Mouse (Mus musculus): Measurements from ENCODE around the gene Ltbp1. TPM values are rescaled to one million over a fixed set of nuclear protein-coding genes. Genes with fewer than 3 reads are reported as not detected.

Gene Ltbp1
- total and polyA plus RNA-seq, 3 experiments = 2.3 to 6.4 (median 2.5) TPM

GRCm38 (mm10) chr17:75088232-75088631 lies 82.9 kb downstream of the Ltbp1 start:
- peaks cover 0 to 17% of the 10 kb centered on the region in 2 experiments; a peak in 2 of 4 replicates for H3K4me1 ChIP-seq (ENCODE audit: control insufficient read depth in 1 of 2, insufficient read depth in 2 of 2)
- dilution Hi-C loops (cut with MboI; ENCODE audit: extremely low pct_ligation_motif_present, extremely low pct_unique_long_range_greater_than_20kb, low sequenced_read_pairs) = no loop called here

GRCm38 (mm10) chr17:75088727-75089126 lies 83.4 kb downstream of the Ltbp1 start:
- Histone ChIP-seq H3K9me3 (replicated peaks; ENCODE audit: low read length) (no peaks in the 10 kb centered on the region), H3K4me3 (replicated peaks in 1 of 3; ENCODE audit: low read depth in 2 of 3, low read length in 2 of 3, poor library complexity in 1 of 3) (no peak overlapping the region), H3K9ac (ENCODE audit: insufficient read depth, low read depth) (no peak overlapping the region), H3K4me1 (ENCODE audit: control insufficient read depth in 1 of 2, insufficient read depth in 2 of 2) (peaks cover 0 to 17% of the 10 kb centered on the region in 2 experiments; a peak in 2 of 4 replicates), H3K27me3 (replicated peaks) (no peaks in the 10 kb centered on the region), H3K79me2 (replicated peaks; ENCODE audit: control insufficient read depth, extremely low read depth, insufficient read depth, poor library complexity, severe bottlenecking) (no peaks in the 10 kb centered on the region), H3K4me2 (ENCODE audit: insufficient read depth, low read depth, poor library complexity, severe bottlenecking) (peak overlapping the region; percentile 36; the same call in 1 of the 2 replicates), H3K27ac (ENCODE audit: insufficient read depth, low read depth) (no peak overlapping the region), H3K36me3 (replicated peaks in 1 of 2; ENCODE audit: control insufficient read depth in 1 of 2, insufficient read depth in 1 of 2, low read length in 1 of 2) (no peaks in the 10 kb centered on the region)
- TF ChIP-seq POLR2A (IDR thresholded peaks at IDR 0.05; ENCODE audit: low read depth, low read length) (no peak), NRF1 (IDR thresholded peaks at IDR 0.05; ENCODE audit: low read depth, low read length) (no peak), BHLHE40 (IDR thresholded peaks at IDR 0.05; ENCODE audit: low read depth, low read length) (no peak), RAD21 (IDR thresholded peaks at IDR 0.05; ENCODE audit: low read depth, low read length) (peak; percentile 48), CTCF (conservative IDR thresholded peaks at IDR 0.05 in 1 of 2, IDR thresholded peaks at IDR 0.05 in 1 of 2; ENCODE audit: low read depth in 2 of 2, low read length in 2 of 2) (peak in 1 of 2 experiments; percentile 48; a peak in 2 of 4 replicates), UBTF (IDR thresholded peaks at IDR 0.05; ENCODE audit: low read depth, low read length) (no peak), TCF12 (IDR thresholded peaks at IDR 0.05; ENCODE audit: low read depth, low read length) (no peak), ZNF384 (IDR thresholded peaks at IDR 0.05; ENCODE audit: low read depth, low read length) (peak; percentile 78), MAX (IDR thresholded peaks at IDR 0.05; ENCODE audit: low read length) (no peak), ZC3H11A (IDR thresholded peaks at IDR 0.05; ENCODE audit: low read depth, low read length) (no peak), MYC (IDR thresholded peaks at IDR 0.05; ENCODE audit: low read depth, low read length) (no peak), TBP (conservative IDR thresholded peaks at IDR 0.05; ENCODE audit: low read depth, low read length) (no peak), ZKSCAN1 (IDR thresholded peaks at IDR 0.05; ENCODE audit: borderline replicate concordance, low read depth, low read length) (no peak), SMC3 (IDR thresholded peaks at IDR 0.05; ENCODE audit: low read depth, low read length) (peak; percentile 42; the same call in 1 of the 2 replicates)
- in situ Hi-C loops (cut with MboI; ENCODE audit: low pct_ligation_motif_present, low pct_unique_long_range_greater_than_20kb, low sequenced_read_pairs) (no loop called here), dilution Hi-C loops (cut with MboI; ENCODE audit: extremely low pct_ligation_motif_present, extremely low pct_unique_long_range_greater_than_20kb, low sequenced_read_pairs) (no loop called here)
- DNase-seq (ENCODE audit: extremely low read depth) = no peak

More at GRCm38 (mm10) chr17:75088232-75088631, 82.9 kb downstream of the Ltbp1 start:
- no peak for TF ChIP-seq POLR2AphosphoS2 (IDR thresholded peaks at IDR 0.05; ENCODE audit: low read depth, low read length)
- Histone ChIP-seq H3K4me3 (replicated peaks in 1 of 3; ENCODE audit: low read depth in 2 of 3, low read length in 2 of 3, poor library complexity in 1 of 3) (no peak overlapping the region), H3K79me2 (replicated peaks; ENCODE audit: control insufficient read depth, extremely low read depth, insufficient read depth, poor library complexity, severe bottlenecking) (no peaks in the 10 kb centered on the region), H3K27me3 (replicated peaks) (no peaks in the 10 kb centered on the region), H3K4me2 (ENCODE audit: insufficient read depth, low read depth, poor library complexity, severe bottlenecking) (peak overlapping the region; percentile 36), H3K27ac (ENCODE audit: insufficient read depth, low read depth) (no peak overlapping the region), H3K9me3 (replicated peaks; ENCODE audit: low read length) (no peaks in the 10 kb centered on the region), H3K9ac (ENCODE audit: insufficient read depth, low read depth) (no peak overlapping the region), H3K36me3 (replicated peaks in 1 of 2; ENCODE audit: control insufficient read depth in 1 of 2, insufficient read depth in 1 of 2, low read length in 1 of 2) (no peaks in the 10 kb centered on the region)
- in situ Hi-C loops (cut with MboI; ENCODE audit: low pct_ligation_motif_present, low pct_unique_long_range_greater_than_20kb, low sequenced_read_pairs) = no loop called here
- no peak for DNase-seq (ENCODE audit: extremely low read depth)

GRCm38 (mm10) chr17:75090556-75090955 lies 85.2 kb downstream of the Ltbp1 start:
- dilution Hi-C loops (cut with MboI; ENCODE audit: extremely low pct_ligation_motif_present, extremely low pct_unique_long_range_greater_than_20kb, low sequenced_read_pairs) = no loop called here
- DNase-seq (ENCODE audit: extremely low read depth) = no peak
- Histone ChIP-seq H3K27me3 (replicated peaks) (no peaks in the 10 kb centered on the region), H3K4me3 (replicated peaks in 1 of 3; ENCODE audit: low read depth in 2 of 3, low read length in 2 of 3, poor library complexity in 1 of 3) (no peak overlapping the region), H3K4me2 (ENCODE audit: insufficient read depth, low read depth, poor library complexity, severe bottlenecking) (no peak overlapping the region), H3K27ac (ENCODE audit: insufficient read depth, low read depth) (no peak overlapping the region), H3K4me1 (ENCODE audit: control insufficient read depth in 1 of 2, insufficient read depth in 2 of 2) (peaks cover 0 to 9% of the 10 kb centered on the region in 2 experiments; a peak in 2 of 4 replicates), H3K36me3 (replicated peaks in 1 of 2; ENCODE audit: control insufficient read depth in 1 of 2, insufficient read depth in 1 of 2, low read length in 1 of 2) (no peaks in the 10 kb centered on the region), H3K79me2 (replicated peaks; ENCODE audit: control insufficient read depth, extremely low read depth, insufficient read depth, poor library complexity, severe bottlenecking) (no peaks in the 10 kb centered on the region), H3K9me3 (replicated peaks; ENCODE audit: low read length) (no peaks in the 10 kb centered on the region), H3K9ac (ENCODE audit: insufficient read depth, low read depth) (no peak overlapping the region)
- in situ Hi-C loops (cut with MboI; ENCODE audit: low pct_ligation_motif_present, low pct_unique_long_range_greater_than_20kb, low sequenced_read_pairs) = no loop called here
- TF ChIP-seq MAFK (IDR thresholded peaks at IDR 0.05; ENCODE audit: insufficient replicate concordance, low read length) (no peak), CHD2 (IDR thresholded peaks at IDR 0.05; ENCODE audit: low read length) (no peak), USF1 (IDR thresholded peaks at IDR 0.05; ENCODE audit: low read depth, low read length) (no peak), TCF12 (IDR thresholded peaks at IDR 0.05; ENCODE audit: low read depth, low read length) (no peak), GABPA (IDR thresholded peaks at IDR 0.05; ENCODE audit: insufficient replicate concordance, low read depth, low read length) (no peak)

Data from CH12.LX (cell line).